Mouse (Mus musculus): ENCODE measurements at regions not wholly inside any gene's neighbourhood (a gene's known extent, or its start where the extent isn't known, plus 50 kb on each side); places are given as distances from the start of the nearest gene placed in this dataset.

DNA sequence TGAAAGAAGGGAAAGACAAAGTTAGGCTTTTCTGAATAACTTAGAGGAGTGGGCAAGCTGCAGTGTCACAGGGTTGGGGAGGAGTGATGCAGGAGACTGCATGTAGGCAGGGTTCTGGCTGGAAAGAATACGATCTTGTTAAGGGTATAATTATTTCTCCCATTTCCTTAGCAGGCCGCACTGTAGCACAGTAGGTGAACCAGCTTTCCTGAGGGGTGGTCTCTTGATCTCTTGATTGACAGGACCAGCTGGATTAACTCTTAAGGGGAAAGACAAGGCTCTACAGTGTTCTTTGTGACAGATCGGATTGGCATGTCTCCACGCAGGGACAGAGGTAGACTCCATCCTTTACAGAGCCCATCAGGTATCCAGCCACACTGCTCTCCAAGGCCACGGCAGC lies 54.5 kb upstream of the Meis1 start:
- no peak overlapping the region for H3K4me3 ChIP-seq
- ATAC-seq (ENCODE audit: insufficient number of reproducible peaks, low FRiP score, low TSS enrichment, low read depth), result no peak
- no peak overlapping the region for H3K4me2 ChIP-seq
- H3K36me3 ChIP-seq, result no peaks in the 10 kb centered on the region
- H3K4me1 ChIP-seq, result no peaks in the 10 kb centered on the region
- no peak overlapping the region for H3K9ac ChIP-seq
- WGBS, result 67% methylated on average over 5 of the region's 5 CpGs
- no peaks in the 10 kb centered on the region for H3K9me3 ChIP-seq
- 0 out of 2 replicates have a peak, but pooled peaks cover 3% of the 10 kb centered on the region for H3K27me3 ChIP-seq
- no peak overlapping the region for H3K27ac ChIP-seq

DNA sequence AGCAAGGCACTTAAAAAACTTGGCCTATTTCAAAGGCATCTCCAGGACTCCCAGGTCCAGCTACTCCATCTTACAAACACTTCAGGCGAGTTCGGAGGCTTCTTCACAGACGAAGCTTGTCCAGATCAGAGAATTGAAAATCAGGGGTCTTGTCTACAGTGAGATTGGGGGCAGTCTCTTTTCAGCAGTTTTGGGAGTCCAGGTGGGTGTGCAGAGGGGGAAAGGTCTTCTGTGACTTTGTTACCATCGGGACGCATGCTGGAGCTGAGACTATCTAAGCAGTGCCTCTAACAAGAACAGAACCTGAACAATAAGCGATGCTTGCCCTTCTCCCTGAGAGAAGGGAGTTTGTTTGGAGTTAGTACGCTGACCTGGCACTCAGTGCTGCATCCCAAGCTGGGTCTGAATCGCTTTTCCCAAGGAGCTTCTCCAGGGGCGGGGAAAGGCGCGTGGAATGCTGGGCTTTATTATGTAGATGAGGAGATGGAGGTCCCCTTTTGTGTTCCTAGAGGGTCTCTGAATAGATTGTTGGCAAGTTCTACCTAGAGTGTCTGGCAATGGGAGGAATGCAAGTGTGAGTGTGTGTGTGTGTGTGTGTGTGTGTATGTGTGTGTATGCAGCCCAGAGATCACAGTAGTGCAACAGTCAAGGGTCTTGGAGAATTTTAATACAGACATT lies 55.2 kb upstream of the Meis1 start:
- 75% methylated on average over 11 of the region's 11 CpGs for WGBS
- Histone ChIP-seq H3K27ac (no peak overlapping the region), H3K4me2 (no peak overlapping the region), H3K9me3 (no peaks in the 10 kb centered on the region), H3K36me3 (no peaks in the 10 kb centered on the region), H3K27me3 (0 out of 2 replicates have a peak, but pooled peaks cover 3% of the 10 kb centered on the region), H3K4me1 (no peaks in the 10 kb centered on the region), H3K9ac (no peak overlapping the region), H3K4me3 (no peak overlapping the region)
- ATAC-seq (ENCODE audit: insufficient number of reproducible peaks, low FRiP score, low TSS enrichment, low read depth), result no peak

DNA sequence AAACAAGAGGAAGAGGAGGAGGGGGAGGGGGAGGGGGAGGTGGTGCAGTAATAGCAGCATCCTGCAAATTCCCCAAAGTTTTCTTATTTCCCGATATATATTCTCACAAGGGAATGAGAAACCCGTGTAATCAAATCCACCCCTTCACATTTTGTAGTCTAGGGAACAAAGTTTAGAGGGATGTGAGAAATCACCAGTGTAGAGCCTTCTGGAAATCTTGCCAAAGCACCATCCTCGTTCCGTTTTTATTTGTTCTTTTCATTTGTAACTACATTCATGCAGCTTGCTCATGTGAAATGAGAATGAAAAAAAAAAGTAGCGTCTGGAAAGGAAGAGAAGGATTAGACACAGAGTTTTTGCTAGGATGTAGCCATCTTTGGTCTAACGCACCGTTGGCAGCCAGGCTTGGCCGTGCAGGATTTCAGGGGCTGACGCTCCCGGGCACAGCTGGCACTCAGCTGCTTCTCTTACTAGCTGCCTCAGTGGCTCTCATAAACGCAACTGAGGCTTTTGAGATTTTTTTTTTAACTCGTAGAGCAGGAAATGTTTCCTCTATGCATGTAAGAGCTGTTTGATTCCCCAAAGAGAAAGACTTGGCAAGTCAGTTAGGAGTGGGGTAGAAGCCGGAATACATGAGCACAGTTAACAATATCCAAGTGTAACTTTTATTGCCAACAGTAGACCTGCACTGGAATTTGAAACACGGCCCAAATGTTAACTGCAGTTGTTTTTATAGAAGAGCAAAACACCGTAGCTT lies 72.5 kb upstream of the Meis1 start:
- Histone ChIP-seq H3K4me2 (peak overlapping the region; percentile 24), H3K27ac (no peak overlapping the region)
- 25% methylated on average over 15 of the region's 15 CpGs for WGBS

DNA sequence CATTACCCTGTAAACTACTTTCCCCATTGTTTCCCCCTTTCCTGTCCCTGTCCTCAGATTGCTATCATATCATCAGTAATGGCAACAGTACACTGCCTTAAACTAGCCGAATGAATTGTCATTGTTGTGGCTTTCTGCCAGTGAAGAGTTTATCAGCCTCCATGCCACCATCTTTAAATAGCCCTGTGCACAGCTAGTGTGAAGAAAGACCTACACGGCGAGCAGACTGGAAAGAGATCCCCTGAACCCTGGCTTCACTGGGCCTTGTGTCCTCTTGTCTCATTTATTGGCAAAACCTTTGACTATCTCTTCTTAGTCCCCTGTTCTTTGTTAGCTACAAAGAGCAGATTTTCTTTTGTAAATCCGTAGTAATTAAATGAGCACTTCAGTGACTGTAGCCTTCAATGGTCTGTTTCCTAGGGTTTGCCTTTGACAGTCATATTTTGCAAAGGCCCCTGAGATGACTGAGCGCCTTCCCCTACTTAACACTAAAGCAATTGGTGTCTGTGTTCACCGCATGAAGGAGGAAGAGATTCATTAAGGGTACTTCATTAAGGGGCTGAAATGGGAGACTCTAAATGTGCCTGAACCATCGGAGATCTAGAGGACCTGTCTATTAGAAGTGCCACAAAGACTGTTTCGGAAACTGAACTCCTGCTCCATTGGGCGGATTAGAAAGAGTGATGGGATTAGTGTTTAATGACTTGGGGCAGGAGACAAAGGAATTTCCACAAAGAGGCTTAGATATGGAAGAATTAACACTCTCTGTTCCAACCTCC lies 74.4 kb upstream of the Meis1 start:
- Histone ChIP-seq H3K27ac (no peak overlapping the region), H3K4me2 (no peak overlapping the region), H3K9me3 (no peaks in the 10 kb centered on the region), H3K27me3 (no peaks in the 10 kb centered on the region), H3K36me3 (no peaks in the 10 kb centered on the region), H3K9ac (no peak overlapping the region), H3K4me1 (peaks cover 12% of the 10 kb centered on the region; the same call in 1 of the 2 replicates), H3K4me3 (no peak overlapping the region)
- ATAC-seq (ENCODE audit: insufficient number of reproducible peaks, low FRiP score, low TSS enrichment, low read depth), result no peak
- WGBS, result 74% methylated on average over 9 of the region's 9 CpGs

More for the DNA sequence above, 72.5 kb upstream of the Meis1 start:
- H3K9me3 ChIP-seq, result no peaks in the 10 kb centered on the region
- H3K4me3 ChIP-seq, result no peak overlapping the region
- no peak for ATAC-seq (ENCODE audit: insufficient number of reproducible peaks, low FRiP score, low TSS enrichment, low read depth)
- H3K4me1 ChIP-seq, result peaks cover 12% of the 10 kb centered on the region; the same call in 1 of the 2 replicates
- no peaks in the 10 kb centered on the region for H3K36me3 ChIP-seq
- no peak overlapping the region for H3K9ac ChIP-seq
- H3K27me3 ChIP-seq, result no peaks in the 10 kb centered on the region

DNA sequence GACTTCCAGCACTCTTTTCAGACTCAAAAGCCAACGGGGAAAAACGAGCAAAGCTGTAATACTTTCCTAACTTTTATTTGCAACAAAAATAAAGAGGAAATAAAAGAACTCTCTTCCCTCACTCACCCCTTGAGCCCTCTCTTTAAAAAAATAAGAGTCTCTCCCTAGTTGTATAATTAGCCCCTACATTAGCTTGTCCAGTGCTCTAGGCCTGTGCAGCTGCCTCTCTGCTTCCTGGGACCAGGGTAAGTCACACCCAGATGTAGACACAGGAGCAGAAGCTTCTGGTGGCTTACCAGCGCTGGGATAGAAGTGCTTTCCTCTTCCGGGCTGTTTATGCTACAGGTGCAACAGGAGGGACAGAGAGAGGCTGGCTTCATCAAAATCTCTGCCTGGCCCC lies 75.0 kb upstream of the Meis1 start:
- Histone ChIP-seq H3K4me1 (peaks cover 12% of the 10 kb centered on the region; the same call in 1 of the 2 replicates), H3K9me3 (no peaks in the 10 kb centered on the region), H3K27ac (no peak overlapping the region), H3K9ac (no peak overlapping the region), H3K36me3 (no peaks in the 10 kb centered on the region), H3K27me3 (no peaks in the 10 kb centered on the region), H3K4me3 (no peak overlapping the region), H3K4me2 (no peak overlapping the region)
- 57% methylated on average over 4 of the region's 4 CpGs for WGBS
- ATAC-seq (ENCODE audit: insufficient number of reproducible peaks, low FRiP score, low TSS enrichment, low read depth), result no peak

DNA sequence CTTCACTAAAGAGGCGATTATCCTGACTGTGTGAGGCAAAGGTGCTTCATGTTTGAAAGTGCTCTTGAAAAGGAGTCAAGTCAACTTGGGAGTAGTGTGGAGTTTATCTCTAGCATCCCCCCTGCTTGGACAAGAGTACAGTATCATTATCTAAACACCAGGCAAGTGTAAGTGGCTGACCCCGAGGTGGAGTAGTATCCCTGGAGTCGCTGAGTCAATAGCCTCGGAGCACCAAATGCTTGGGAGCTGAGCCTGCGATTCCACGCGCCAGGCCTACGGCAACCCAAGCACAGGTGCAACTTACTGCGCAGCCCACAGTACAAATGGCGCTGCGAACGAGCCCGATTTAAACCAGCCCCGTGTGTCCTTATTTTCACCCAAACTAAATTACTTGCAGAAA lies 75.4 kb upstream of the Meis1 start:
- H3K4me3 ChIP-seq, result no peak overlapping the region
- 77% methylated on average over 14 of the region's 14 CpGs for WGBS
- no peaks in the 10 kb centered on the region for H3K36me3 ChIP-seq
- H3K4me2 ChIP-seq, result no peak overlapping the region
- H3K4me1 ChIP-seq, result peaks cover 12% of the 10 kb centered on the region; the same call in 1 of the 2 replicates
- no peak overlapping the region for H3K9ac ChIP-seq
- no peaks in the 10 kb centered on the region for H3K9me3 ChIP-seq
- no peaks in the 10 kb centered on the region for H3K27me3 ChIP-seq
- ATAC-seq (ENCODE audit: insufficient number of reproducible peaks, low FRiP score, low TSS enrichment, low read depth), result no peak
- H3K27ac ChIP-seq, result no peak overlapping the region

DNA sequence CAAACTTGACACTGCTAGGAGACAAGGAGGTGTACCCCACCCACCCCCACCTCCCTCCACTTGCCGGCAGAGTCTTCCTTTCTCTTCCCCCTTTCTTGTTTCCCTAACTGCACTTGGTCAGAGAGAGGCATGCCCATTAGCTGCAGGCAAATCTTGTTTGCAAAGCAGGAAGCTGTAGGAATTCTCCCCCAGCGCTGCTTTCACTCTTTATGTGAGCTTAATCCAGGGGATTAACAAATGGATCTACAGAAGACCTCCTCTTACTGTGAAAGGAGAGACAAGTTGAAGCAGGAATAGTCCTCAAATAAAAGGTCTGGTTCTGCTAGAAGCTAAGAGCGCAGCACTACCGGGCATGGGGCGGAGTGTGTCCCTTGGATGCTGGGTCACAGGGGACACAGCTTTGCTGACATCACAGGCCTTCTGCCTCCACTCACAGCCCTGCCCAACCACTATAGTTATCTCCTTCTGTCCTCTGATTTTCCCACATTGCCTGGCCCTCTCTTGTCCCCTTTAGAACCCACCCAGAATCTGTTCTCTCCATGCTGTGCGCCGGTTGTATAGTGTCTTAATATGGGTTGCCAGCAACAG lies 84.3 kb upstream of the Meis1 start:
- WGBS, result 45% methylated on average over 7 of the region's 7 CpGs
- Histone ChIP-seq H3K4me1 (no peaks in the 10 kb centered on the region), H3K9me3 (no peaks in the 10 kb centered on the region), H3K4me3 (no peak overlapping the region), H3K27ac (no peak overlapping the region), H3K4me2 (no peak overlapping the region), H3K9ac (no peak overlapping the region), H3K27me3 (no peaks in the 10 kb centered on the region), H3K36me3 (no peaks in the 10 kb centered on the region)
- no peak for ATAC-seq (ENCODE audit: insufficient number of reproducible peaks, low FRiP score, low TSS enrichment, low read depth)

DNA sequence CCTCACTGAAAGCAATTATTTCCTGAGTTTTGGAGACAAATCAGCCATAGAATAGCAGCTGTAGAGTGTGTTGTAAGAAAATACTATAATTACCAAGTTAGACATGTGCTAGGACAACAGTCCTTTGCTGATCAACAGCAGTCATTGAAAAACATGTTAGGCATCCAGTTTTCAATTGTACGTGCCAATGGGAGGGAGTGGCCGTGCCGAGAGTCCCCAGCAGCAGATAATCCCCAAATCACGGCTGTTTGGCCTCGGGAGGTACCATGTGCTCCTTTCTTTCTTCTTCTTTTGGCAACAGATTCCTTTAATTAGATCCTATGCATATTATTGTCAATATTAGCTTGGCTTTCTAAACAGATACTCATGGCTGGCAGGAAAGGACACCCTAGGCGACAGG lies 88.4 kb upstream of the Meis1 start:
- H3K4me2 ChIP-seq, result no peak overlapping the region
- H3K9me3 ChIP-seq, result no peaks in the 10 kb centered on the region
- no peaks in the 10 kb centered on the region for H3K36me3 ChIP-seq
- peaks cover 4% of the 10 kb centered on the region; the same call in 1 of the 2 replicates for H3K4me1 ChIP-seq
- ATAC-seq (ENCODE audit: insufficient number of reproducible peaks, low FRiP score, low TSS enrichment, low read depth), result no peak
- 65% methylated on average over 6 of the region's 6 CpGs for WGBS
- H3K27me3 ChIP-seq, result no peaks in the 10 kb centered on the region
- no peak overlapping the region for H3K4me3 ChIP-seq
- H3K9ac ChIP-seq, result no peak overlapping the region
- H3K27ac ChIP-seq, result no peak overlapping the region

DNA sequence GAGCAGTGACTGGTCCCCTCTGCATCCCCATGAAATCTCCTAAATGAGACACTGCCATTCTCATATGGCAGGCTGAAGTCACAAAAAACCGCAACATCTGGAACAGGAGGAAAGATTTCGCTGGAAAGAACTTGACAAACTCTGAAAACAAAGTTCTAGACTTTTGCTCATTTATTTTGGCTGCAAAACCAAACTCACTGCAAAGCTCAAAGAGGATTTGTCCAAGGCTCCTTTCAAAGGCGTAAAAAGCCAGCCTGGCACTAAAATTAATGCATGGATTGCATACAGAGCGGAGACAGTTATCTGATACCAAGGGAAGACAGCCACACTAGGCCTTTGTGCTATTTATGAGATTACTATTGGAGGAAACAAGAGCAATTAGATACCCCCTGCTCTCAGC lies 90.3 kb upstream of the Meis1 start:
- Histone ChIP-seq H3K27me3 (no peaks in the 10 kb centered on the region), H3K4me1 (peaks cover 4% of the 10 kb centered on the region; the same call in 1 of the 2 replicates), H3K27ac (no peak overlapping the region; the same call in 1 of the 2 replicates), H3K9me3 (no peaks in the 10 kb centered on the region), H3K36me3 (no peaks in the 10 kb centered on the region), H3K4me3 (no peak overlapping the region), H3K4me2 (no peak overlapping the region), H3K9ac (no peak overlapping the region)
- 67% methylated on average over 4 of the region's 4 CpGs for WGBS
- no peak for ATAC-seq (ENCODE audit: insufficient number of reproducible peaks, low FRiP score, low TSS enrichment, low read depth)

DNA sequence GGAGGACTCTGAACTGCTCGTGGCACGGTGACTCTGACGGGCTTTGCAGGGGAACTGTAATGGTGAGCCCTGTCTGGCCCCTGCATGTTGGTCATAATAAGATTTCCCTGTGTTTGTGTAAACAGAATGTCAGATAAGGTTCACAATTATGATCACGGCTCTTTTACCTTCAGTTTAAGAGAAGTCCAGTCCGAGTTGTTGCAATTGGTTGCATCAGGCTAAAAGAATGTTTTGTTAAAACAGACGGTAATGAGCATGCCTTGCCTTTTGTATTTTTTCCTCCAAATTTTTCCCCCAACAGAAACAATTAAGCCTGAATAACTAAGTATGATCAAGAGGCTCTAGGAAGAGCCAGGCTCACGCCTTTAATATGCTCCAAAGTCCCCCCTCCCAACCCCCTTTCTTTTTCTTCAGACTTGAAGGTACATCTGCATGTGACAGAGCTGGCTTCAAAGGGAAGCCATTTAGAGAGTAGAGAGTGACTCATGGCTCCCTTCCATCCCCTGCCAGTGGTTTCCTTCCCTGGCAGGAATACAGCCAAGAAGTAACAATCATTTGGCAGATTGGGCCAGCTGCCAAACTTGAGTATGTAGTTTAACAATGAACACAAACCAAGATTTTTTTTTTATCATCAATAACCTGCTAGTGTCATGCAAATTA lies 93.3 kb upstream of the Meis1 start:
- ATAC-seq (ENCODE audit: insufficient number of reproducible peaks, low FRiP score, low TSS enrichment, low read depth), result no peak
- WGBS, result 52% methylated on average over 7 of the region's 7 CpGs

DNA sequence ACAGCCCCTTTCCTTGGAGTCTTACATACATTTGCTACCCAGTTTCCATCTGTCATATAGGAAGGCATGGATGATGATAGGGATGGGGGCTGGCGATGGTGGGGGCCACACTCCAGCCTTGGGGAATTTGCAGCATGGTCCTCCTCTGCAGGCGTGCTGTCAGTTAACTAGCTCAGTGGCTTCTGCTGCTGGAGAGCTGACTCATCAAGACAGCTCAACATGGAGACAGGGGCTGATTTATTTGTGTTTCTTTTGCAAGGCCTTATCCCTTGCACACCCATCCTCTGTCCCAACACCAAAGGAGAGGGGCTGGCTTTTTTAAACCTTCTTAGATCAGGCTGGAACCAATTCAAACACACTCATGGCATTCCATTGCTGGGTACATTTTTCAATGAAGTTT lies 98.3 kb upstream of the Meis1 start:
- no peaks in the 10 kb centered on the region for H3K27me3 ChIP-seq
- peaks cover 16% of the 10 kb centered on the region for H3K4me1 ChIP-seq
- no peak overlapping the region for H3K4me3 ChIP-seq
- no peak overlapping the region for H3K4me2 ChIP-seq
- no peak for ATAC-seq (ENCODE audit: insufficient number of reproducible peaks, low FRiP score, low TSS enrichment, low read depth)
- 77% methylated on average over 2 of the region's 2 CpGs for WGBS
- H3K9me3 ChIP-seq, result no peaks in the 10 kb centered on the region
- no peaks in the 10 kb centered on the region for H3K36me3 ChIP-seq
- H3K9ac ChIP-seq, result no peak overlapping the region
- H3K27ac ChIP-seq, result no peak overlapping the region

More for the DNA sequence above, 93.3 kb upstream of the Meis1 start:
- H3K27me3 ChIP-seq, result no peaks in the 10 kb centered on the region
- no peaks in the 10 kb centered on the region for H3K9me3 ChIP-seq
- H3K36me3 ChIP-seq, result no peaks in the 10 kb centered on the region
- peaks cover 4% of the 10 kb centered on the region; the same call in 1 of the 2 replicates for H3K4me1 ChIP-seq
- H3K4me3 ChIP-seq, result no peak overlapping the region
- no peak overlapping the region for H3K9ac ChIP-seq
- no peak overlapping the region for H3K4me2 ChIP-seq
- no peak overlapping the region for H3K27ac ChIP-seq

All from limb, embryonic 15.5 days (tissue).